Mouse (Mus musculus): ENCODE results near the gene Dpp6.

- no peak for TF ChIP-seq E2F4 (IDR thresholded peaks at IDR 0.05; ENCODE audit: borderline replicate concordance, low read depth, low read length)
- no peak for TF ChIP-seq ELF1 (IDR thresholded peaks at IDR 0.05; ENCODE audit: low read depth, low read length)
- TF ChIP-seq CTCF (IDR thresholded peaks at IDR 0.05 in 2 of 3, conservative IDR thresholded peaks at IDR 0.05 in 1 of 3; ENCODE audit: control insufficient read depth in 1 of 3, insufficient read depth in 1 of 3, low read depth in 2 of 3, low read length in 3 of 3, poor library complexity in 1 of 3, severe bottlenecking in 1 of 3): no peak
- no peak for TF ChIP-seq TCF12 (IDR thresholded peaks at IDR 0.05; ENCODE audit: low read depth, low read length)
- no peak for TF ChIP-seq POLR2AphosphoS5 (IDR thresholded peaks at IDR 0.05; ENCODE audit: borderline replicate concordance, low read depth, low read length)
- TF ChIP-seq POLR2A (IDR thresholded peaks at IDR 0.05; ENCODE audit: control insufficient read depth in 1 of 2, insufficient read depth in 1 of 2, low read depth in 1 of 2, low read length in 2 of 2, poor library complexity in 1 of 2): no peak
- TF ChIP-seq ZMIZ1 (IDR thresholded peaks at IDR 0.05; ENCODE audit: low read depth, low read length): no peak
- no peak for TF ChIP-seq ZNF384 (IDR thresholded peaks at IDR 0.05; ENCODE audit: low read depth, low read length)
Measured at GRCm38 (mm10) chr5:27034858-27035257, 217.9 kb downstream of the Dpp6 start.

Data from MEL (cell line).